Mouse (Mus musculus) forebrain, postnatal 0 days (tissue): ENCODE data around the gene Phf14. TPM values are rescaled to one million over a fixed set of nuclear protein-coding genes. Genes with fewer than 3 reads are reported as not detected.
A peak's percentile ranks its signal among the peaks of the same experiment; 100 is the strongest.

Source experiments
- ATAC-seq: fragments of 200-750 bp; cut with Nextera tagmentation; 2 replicates; pipeline ENCODE4 v1.8.0; 2017; ENCODE audit warnings: mild to moderate bottlenecking, moderate library complexity
- DNase-seq: peaks from one replicate; pipeline ENCODE4 v3.0.0-alpha.2; 2015
- H3K27ac ChIP-seq: fragments of 300-500 bp; sonication (generic); 2 replicates; pipeline ENCODE4 v1.5.1; 2014; ENCODE audit warnings: low read depth, mild to moderate bottlenecking, antibody characterized with exemption, low read length, moderate library complexity, mixed read lengths
- H3K27me3 ChIP-seq: fragments of 300-500 bp; sonication (generic); 2 replicates; pipeline ENCODE4 v1.6.1; 2014; ENCODE audit warnings: mild to moderate bottlenecking, low read length, mixed read lengths; ENCODE audit not compliant: insufficient read depth
- H3K36me3 ChIP-seq: fragments of 300-500 bp; sonication (generic); 2 replicates; pipeline ENCODE4 v1.6.1; 2014; ENCODE audit warnings: mild to moderate bottlenecking, moderate library complexity; ENCODE audit not compliant: insufficient read depth
- H3K4me1 ChIP-seq: fragments of 300-500 bp; sonication (generic); 2 replicates; pipeline ENCODE4 v1.6.1; 2014; ENCODE audit warnings: antibody characterized with exemption; ENCODE audit not compliant: insufficient read depth
- H3K4me2 ChIP-seq: fragments of 300-500 bp; sonication (generic); 2 replicates; pipeline ENCODE4 v1.6.1; 2014; ENCODE audit warnings: low read depth, mild to moderate bottlenecking, moderate library complexity
- H3K4me3 ChIP-seq: fragments of 300-500 bp; sonication (generic); 2 replicates; pipeline ENCODE4 v1.5.1; 2014; ENCODE audit warnings: low read depth, low read length, mixed read lengths
- H3K9ac ChIP-seq: fragments of 300-500 bp; sonication (generic); 2 replicates; pipeline ENCODE4 v1.6.1; 2014; ENCODE audit warnings: mild to moderate bottlenecking
- H3K9me3 ChIP-seq: fragments of 300-500 bp; sonication (generic); 2 replicates; pipeline ENCODE4 v1.6.1; 2016; ENCODE audit warnings: low read length
- CTCF ChIP-seq: sonication (generic); IDR thresholded peaks from 2 replicates; pipeline ENCODE4 v1.5.1; 2016; ENCODE audit warnings: antibody characterized with exemption, control low read depth, low read depth
- WGBS: fragments of 180-500 bp; shearing (Covaris S2); extraction: QIAGEN DNeasy Blood & Tissue Kit; methylation state at CpG from one replicate; pipeline ENCODE4 v1.1.7; 2014; 5-methylcytosine and 5-hydroxymethylcytosine counted together
- polyA plus RNA-seq: library from polyadenylated mRNA; unstranded; fragments of >200 nt; fragmentation: Nextera tagmentation; extraction: Ambion mirVana; gene quantifications from 2 replicates; pipeline ENCODE4 v1.2.1, GENCODE M21; 2015
- total RNA-seq: library from RNA; depleted of rRNA; stranded (reverse); fragments of >200 nt; gene quantifications from 2 replicates; pipeline ENCODE4 v1.2.3, GENCODE M21; 2014

Phf14 gene
- total and polyA plus RNA-seq, 2 experiments from 2014 or later = 71.6 to 168 TPM

GRCm38 (mm10) chr6:12034561-12034960 is 127.0 kb downstream of the Phf14 start:
- Histone ChIP-seq H3K4me2 (no peak overlapping the region), H3K4me1 (no peaks in the 10 kb centered on the region), H3K4me3 (no peak overlapping the region), H3K27ac (no peak overlapping the region), H3K9ac (no peak overlapping the region), H3K36me3 (no peaks in the 10 kb centered on the region), H3K27me3 (no peaks in the 10 kb centered on the region), H3K9me3 (no peaks in the 10 kb centered on the region)
- DNase-seq = no peak
- TF ChIP-seq CTCF = no peak
- ATAC-seq = no peak
- 37% methylated on average over 4 of the region's 4 CpGs for WGBS

- TF ChIP-seq CTCF = no peak
- H3K9ac ChIP-seq = no peak overlapping the region
- no peak overlapping the region for H3K27ac ChIP-seq
- ATAC-seq = peak; percentile 29; the same call in 1 of the 2 replicates
- H3K36me3 ChIP-seq = no peaks in the 10 kb centered on the region
- no peaks in the 10 kb centered on the region for H3K27me3 ChIP-seq
- WGBS = 61% methylated on average over 7 of the region's 7 CpGs
- no peaks in the 10 kb centered on the region for H3K9me3 ChIP-seq
- no peak overlapping the region for H3K4me2 ChIP-seq
- no peaks in the 10 kb centered on the region for H3K4me1 ChIP-seq
- peak; percentile 8 for DNase-seq
- H3K4me3 ChIP-seq = no peak overlapping the region
Measured at GRCm38 (mm10) chr6:12038268-12038667, 130.7 kb downstream of the Phf14 start.

GRCm38 (mm10) chr6:12052884-12053283 is 145.3 kb downstream of the Phf14 start:
- Histone ChIP-seq H3K27ac (no peak overlapping the region), H3K4me2 (no peak overlapping the region), H3K36me3 (peaks cover 6% of the 10 kb centered on the region; the same call in 1 of the 2 replicates), H3K4me3 (no peak overlapping the region), H3K9me3 (no peaks in the 10 kb centered on the region), H3K4me1 (no peaks in the 10 kb centered on the region), H3K9ac (no peak overlapping the region), H3K27me3 (no peaks in the 10 kb centered on the region)
- DNase-seq = no peak
- WGBS = 82% methylated on average over 2 of the region's 2 CpGs
- TF ChIP-seq CTCF = no peak
- ATAC-seq = no peak

DNA sequence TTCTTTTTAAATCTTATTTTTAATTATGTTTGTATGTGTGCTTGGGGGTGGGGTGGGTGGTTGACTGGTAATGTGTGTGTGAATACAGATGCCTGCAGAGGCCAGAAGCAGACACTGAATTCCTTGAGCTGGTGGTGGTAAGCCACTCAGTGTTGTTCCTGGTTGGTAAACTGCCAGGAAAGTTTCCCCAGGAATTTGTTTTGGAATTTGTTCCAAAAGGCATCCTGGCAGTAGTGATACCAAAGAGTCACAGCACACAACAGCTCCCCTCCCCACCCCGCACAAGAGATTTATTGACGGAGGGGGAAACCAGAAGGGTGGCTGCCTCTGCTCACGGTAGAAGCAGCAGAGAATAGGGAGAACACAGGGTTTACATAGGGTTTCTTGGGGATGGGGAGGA is 146.5 kb downstream of the Phf14 start:
- no peak overlapping the region for H3K4me3 ChIP-seq
- 47% methylated on average over 3 of the region's 3 CpGs for WGBS
- H3K27me3 ChIP-seq = no peaks in the 10 kb centered on the region
- no peak for TF ChIP-seq CTCF
- H3K4me2 ChIP-seq = no peak overlapping the region
- no peak overlapping the region for H3K27ac ChIP-seq
- no peak for DNase-seq
- no peaks in the 10 kb centered on the region for H3K9me3 ChIP-seq
- ATAC-seq = no peak
- H3K4me1 ChIP-seq = no peaks in the 10 kb centered on the region
- no peaks in the 10 kb centered on the region for H3K36me3 ChIP-seq
- H3K9ac ChIP-seq = no peak overlapping the region

GRCm38 (mm10) chr6:12058717-12059116 is 151.1 kb downstream of the Phf14 start:
- Histone ChIP-seq H3K4me3 (no peak overlapping the region), H3K9ac (no peak overlapping the region), H3K27me3 (no peaks in the 10 kb centered on the region), H3K4me1 (no peaks in the 10 kb centered on the region), H3K27ac (no peak overlapping the region), H3K4me2 (no peak overlapping the region), H3K36me3 (no peaks in the 10 kb centered on the region), H3K9me3 (no peaks in the 10 kb centered on the region)
- TF ChIP-seq CTCF = no peak
- no peak for DNase-seq
- no peak for ATAC-seq
- 73% methylated on average over 5 of the region's 5 CpGs for WGBS

DNA sequence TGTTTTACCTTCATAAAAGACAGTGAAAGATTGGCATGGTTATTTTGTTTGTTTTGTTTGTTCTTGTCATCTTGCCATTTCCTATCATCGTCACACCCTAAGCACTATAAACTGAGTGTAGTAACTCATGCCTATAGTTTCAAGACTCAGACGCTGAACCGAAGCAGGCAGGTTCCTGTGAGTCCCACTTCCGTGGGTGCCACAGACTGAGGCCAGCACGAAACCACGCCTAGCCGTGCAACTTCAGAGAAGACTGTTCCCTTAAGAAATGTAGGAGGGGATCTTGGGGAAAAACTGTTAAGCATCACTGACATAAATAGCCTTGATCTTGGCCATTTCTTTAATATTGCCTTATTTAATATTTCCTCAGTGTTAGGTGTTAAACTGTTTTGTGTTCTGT is 152.4 kb downstream of the Phf14 start:
- H3K27ac ChIP-seq = no peak overlapping the region

DNA sequence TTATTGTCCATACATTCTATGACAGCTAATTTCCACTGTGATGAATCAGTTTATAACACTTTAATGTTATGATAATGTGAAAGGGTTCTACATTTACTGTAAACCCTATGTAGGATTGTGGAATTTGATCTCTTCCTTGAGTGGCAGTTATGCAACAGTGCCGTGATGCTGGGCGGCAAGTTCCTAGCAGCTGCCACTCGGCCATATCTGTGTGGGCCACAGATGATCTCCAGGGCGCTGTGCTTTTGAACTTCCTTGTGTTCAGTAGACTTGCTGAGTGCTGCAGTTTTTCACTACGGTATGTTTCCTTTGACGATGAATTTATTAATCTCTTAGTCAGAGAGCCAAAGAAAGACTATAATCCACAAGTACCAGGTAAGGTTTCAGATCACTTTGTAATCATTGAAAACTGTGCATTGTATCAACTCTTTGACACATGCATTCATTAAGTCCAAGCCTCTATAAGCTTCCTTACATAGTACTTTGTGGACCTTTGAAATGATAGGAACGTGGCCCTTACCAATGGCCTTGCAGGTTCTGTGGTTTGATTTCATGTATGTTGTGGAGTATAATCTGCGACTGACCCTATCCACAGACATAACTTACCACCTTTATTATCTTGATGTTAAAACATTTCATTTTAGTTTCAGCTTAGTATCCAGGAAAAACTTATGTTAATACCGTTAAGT is 153.0 kb downstream of the Phf14 start:
- no peak for TF ChIP-seq CTCF
- Histone ChIP-seq H3K4me1 (no peaks in the 10 kb centered on the region), H3K27me3 (no peaks in the 10 kb centered on the region), H3K4me2 (no peak overlapping the region), H3K4me3 (no peak overlapping the region), H3K27ac (no peak overlapping the region), H3K9me3 (no peaks in the 10 kb centered on the region), H3K9ac (no peak overlapping the region), H3K36me3 (no peaks in the 10 kb centered on the region)
- ATAC-seq (no peak), DNase-seq (no peak)
- 92% methylated on average over 9 of the region's 9 CpGs for WGBS

More for the DNA sequence above, 152.4 kb downstream of the Phf14 start:
- no peaks in the 10 kb centered on the region for H3K4me1 ChIP-seq
- TF ChIP-seq CTCF = no peak
- H3K9ac ChIP-seq = no peak overlapping the region
- no peaks in the 10 kb centered on the region for H3K27me3 ChIP-seq
- H3K4me2 ChIP-seq = no peak overlapping the region
- 83% methylated on average over 7 of the region's 7 CpGs for WGBS
- no peaks in the 10 kb centered on the region for H3K9me3 ChIP-seq
- DNase-seq (no peak), ATAC-seq (no peak)
- no peaks in the 10 kb centered on the region for H3K36me3 ChIP-seq
- no peak overlapping the region for H3K4me3 ChIP-seq
